Mouse (Mus musculus) limb, embryonic 12.5 days (tissue): ENCODE measurements around the gene Xxylt1. TPM values are rescaled to one million over a fixed set of nuclear protein-coding genes. Genes with fewer than 3 reads are reported as not detected.

Experiments used
- ATAC-seq: fragments of 200-750 bp; cut with Nextera tagmentation; 2 replicates; pipeline ENCODE4 v1.8.0; 2017; ENCODE audit warnings: low read depth, moderate TSS enrichment; ENCODE audit not compliant: insufficient number of reproducible peaks, insufficient read depth, low FRiP score, low TSS enrichment
- H3K27ac ChIP-seq: fragments of 300-500 bp; sonication (generic); 2 replicates; pipeline ENCODE4 v1.5.1; 2016; ENCODE audit warnings: mild to moderate bottlenecking, moderate library complexity
- H3K27me3 ChIP-seq: fragments of 300-500 bp; sonication (generic); 2 replicates; pipeline ENCODE4 v1.6.1; 2016; ENCODE audit warnings: mild to moderate bottlenecking, moderate library complexity
- H3K36me3 ChIP-seq: fragments of 300-500 bp; sonication (generic); 2 replicates; pipeline ENCODE4 v1.6.1; 2016; ENCODE audit warnings: mild to moderate bottlenecking, moderate library complexity
- H3K4me1 ChIP-seq: fragments of 300-500 bp; sonication (generic); replicated peaks from 2 replicates; pipeline ENCODE4 v1.6.1; 2016
- H3K4me2 ChIP-seq: fragments of 300-500 bp; sonication (generic); 2 replicates; pipeline ENCODE4 v1.6.1; 2016; ENCODE audit warnings: mild to moderate bottlenecking, moderate library complexity
- H3K4me3 ChIP-seq: fragments of 300-500 bp; sonication (generic); replicated peaks from 2 replicates; pipeline ENCODE4 v1.5.1; 2016; ENCODE audit warnings: mild to moderate bottlenecking
- H3K9ac ChIP-seq: fragments of 300-500 bp; sonication (generic); replicated peaks from 2 replicates; pipeline ENCODE4 v1.6.1; 2016; ENCODE audit warnings: mild to moderate bottlenecking, moderate library complexity
- H3K9me3 ChIP-seq: fragments of 300-500 bp; sonication (generic); 2 replicates; pipeline ENCODE4 v1.6.1; 2016; ENCODE audit warnings: mild to moderate bottlenecking, moderate library complexity
- WGBS: fragments of 180-500 bp; shearing (Covaris S2); methylation state at CpG from one replicate; pipeline ENCODE4 v1.1.7; 2016; 5-methylcytosine and 5-hydroxymethylcytosine counted together
- polyA plus RNA-seq: library from polyadenylated mRNA; unstranded; fragments of >200 nt; fragmentation: Nextera tagmentation; extraction: Ambion mirVana; gene quantifications from 2 replicates; pipeline ENCODE4 v1.2.1, GENCODE M21; 2016

The Xxylt1 gene
- polyA plus RNA-seq, 1 experiment from 2014 or later, result 22.4 TPM

GRCm38 (mm10) chr16:31060714-31061113 lies 20.5 kb downstream of the Xxylt1 start:
- no peak overlapping the region for H3K4me2 ChIP-seq
- no peak overlapping the region for H3K4me3 ChIP-seq
- no peak overlapping the region for H3K27ac ChIP-seq
- H3K4me1 ChIP-seq, result peaks cover 37% of the 10 kb centered on the region
- no peaks in the 10 kb centered on the region for H3K36me3 ChIP-seq
- 92% methylated on average over 13 of the region's 13 CpGs for WGBS
- no peak overlapping the region for H3K9ac ChIP-seq
- no peak for ATAC-seq
- H3K9me3 ChIP-seq, result no peaks in the 10 kb centered on the region; the same call in 1 of the 2 replicates
- no peaks in the 10 kb centered on the region for H3K27me3 ChIP-seq

GRCm38 (mm10) chr16:31060226-31060625 lies 21.0 kb downstream of the Xxylt1 start:
- WGBS, result 94% methylated on average over 3 of the region's 3 CpGs
- Histone ChIP-seq H3K4me3 (no peak overlapping the region), H3K36me3 (no peaks in the 10 kb centered on the region), H3K9ac (no peak overlapping the region), H3K4me1 (peaks cover 37% of the 10 kb centered on the region), H3K9me3 (no peaks in the 10 kb centered on the region; the same call in 1 of the 2 replicates), H3K27ac (no peak overlapping the region), H3K27me3 (no peaks in the 10 kb centered on the region), H3K4me2 (no peak overlapping the region)
- no peak for ATAC-seq

DNA sequence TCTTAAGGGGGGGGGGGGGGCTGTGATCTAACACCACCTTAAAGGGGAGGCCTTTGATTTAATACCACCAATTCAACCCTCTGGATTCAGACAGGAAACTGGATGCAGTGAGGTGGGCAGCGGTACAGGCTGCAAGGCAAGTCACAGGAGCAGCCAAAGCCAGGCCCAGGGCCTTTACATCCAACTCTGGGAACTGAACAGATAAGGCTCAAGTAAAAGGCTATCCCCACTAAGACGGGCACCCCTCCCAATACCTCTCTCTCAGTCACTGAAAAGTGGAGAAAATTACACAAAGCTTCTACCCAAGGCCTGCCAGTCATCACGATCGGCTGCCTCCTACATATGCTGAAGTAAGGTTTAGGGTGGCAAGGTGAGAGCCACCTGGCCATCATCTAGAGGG lies 21.5 kb downstream of the Xxylt1 start:
- H3K4me1 ChIP-seq, result peaks cover 37% of the 10 kb centered on the region
- no peak overlapping the region for H3K4me3 ChIP-seq
- no peaks in the 10 kb centered on the region; the same call in 1 of the 2 replicates for H3K9me3 ChIP-seq
- no peak overlapping the region for H3K27ac ChIP-seq
- H3K36me3 ChIP-seq, result no peaks in the 10 kb centered on the region
- no peaks in the 10 kb centered on the region for H3K27me3 ChIP-seq
- no peak overlapping the region for H3K4me2 ChIP-seq
- no peak overlapping the region for H3K9ac ChIP-seq
- no peak for ATAC-seq
- WGBS, result 69% methylated on average over 4 of the region's 4 CpGs

- H3K27ac ChIP-seq, result no peak overlapping the region
- H3K4me1 ChIP-seq, result peaks cover 22% of the 10 kb centered on the region
- 66% methylated on average over 6 of the region's 6 CpGs for WGBS
- H3K4me2 ChIP-seq, result no peak overlapping the region
- no peaks in the 10 kb centered on the region for H3K27me3 ChIP-seq
- no peak overlapping the region for H3K4me3 ChIP-seq
- no peak for ATAC-seq
- H3K36me3 ChIP-seq, result no peaks in the 10 kb centered on the region
- no peak overlapping the region for H3K9ac ChIP-seq
- no peaks in the 10 kb centered on the region for H3K9me3 ChIP-seq
Observed at GRCm38 (mm10) chr16:31052812-31053211, 28.4 kb downstream of the Xxylt1 start.

- no peak overlapping the region for H3K27ac ChIP-seq
- H3K4me1 ChIP-seq, result peaks cover 27% of the 10 kb centered on the region
- H3K9me3 ChIP-seq, result no peaks in the 10 kb centered on the region
- ATAC-seq, result 0 out of 2 replicates have a peak, but pooled peaks have one; percentile 6
- H3K4me2 ChIP-seq, result no peak overlapping the region
- no peak overlapping the region for H3K4me3 ChIP-seq
- H3K27me3 ChIP-seq, result no peaks in the 10 kb centered on the region
- H3K36me3 ChIP-seq, result no peaks in the 10 kb centered on the region
- WGBS, result 61% methylated on average over 7 of the region's 7 CpGs
- no peak overlapping the region for H3K9ac ChIP-seq
Observed at GRCm38 (mm10) chr16:31052177-31052726, 29.0 kb downstream of the Xxylt1 start.

DNA sequence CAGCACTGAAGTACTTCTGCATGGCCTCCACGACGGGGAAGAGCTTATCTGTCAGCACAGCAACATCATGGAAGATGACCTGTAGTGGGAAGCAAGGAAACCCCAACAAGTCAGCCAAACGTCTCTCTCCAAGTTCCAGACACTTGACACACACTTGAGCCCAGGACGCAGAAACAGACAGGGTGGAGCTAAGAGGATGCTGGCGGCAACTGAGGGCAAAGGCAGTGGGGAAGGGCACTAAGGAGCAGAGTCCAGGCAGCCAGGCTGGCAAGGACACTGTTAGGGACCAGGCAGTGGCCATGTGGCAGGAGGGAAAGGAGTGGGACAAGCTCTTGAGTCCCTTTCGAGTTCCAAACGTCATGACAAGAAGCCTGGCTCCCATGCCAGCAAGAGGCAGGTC lies 30.5 kb downstream of the Xxylt1 start:
- Histone ChIP-seq H3K27ac (no peak overlapping the region), H3K4me2 (no peak overlapping the region), H3K36me3 (no peaks in the 10 kb centered on the region), H3K4me1 (peaks cover 26% of the 10 kb centered on the region), H3K27me3 (no peaks in the 10 kb centered on the region), H3K4me3 (no peak overlapping the region), H3K9ac (no peak overlapping the region), H3K9me3 (no peaks in the 10 kb centered on the region)
- no peak for ATAC-seq
- WGBS, result 85% methylated on average over 7 of the region's 7 CpGs

- peaks cover 26% of the 10 kb centered on the region for H3K4me1 ChIP-seq
- no peaks in the 10 kb centered on the region for H3K27me3 ChIP-seq
- no peak for ATAC-seq
- H3K9ac ChIP-seq, result no peak overlapping the region
- H3K4me2 ChIP-seq, result no peak overlapping the region
- no peaks in the 10 kb centered on the region for H3K36me3 ChIP-seq
- H3K4me3 ChIP-seq, result no peak overlapping the region
- no peaks in the 10 kb centered on the region for H3K9me3 ChIP-seq
- 45% methylated on average over 6 of the region's 6 CpGs for WGBS
- no peak overlapping the region for H3K27ac ChIP-seq
Observed at GRCm38 (mm10) chr16:31048194-31048593, 33.0 kb downstream of the Xxylt1 start.

DNA sequence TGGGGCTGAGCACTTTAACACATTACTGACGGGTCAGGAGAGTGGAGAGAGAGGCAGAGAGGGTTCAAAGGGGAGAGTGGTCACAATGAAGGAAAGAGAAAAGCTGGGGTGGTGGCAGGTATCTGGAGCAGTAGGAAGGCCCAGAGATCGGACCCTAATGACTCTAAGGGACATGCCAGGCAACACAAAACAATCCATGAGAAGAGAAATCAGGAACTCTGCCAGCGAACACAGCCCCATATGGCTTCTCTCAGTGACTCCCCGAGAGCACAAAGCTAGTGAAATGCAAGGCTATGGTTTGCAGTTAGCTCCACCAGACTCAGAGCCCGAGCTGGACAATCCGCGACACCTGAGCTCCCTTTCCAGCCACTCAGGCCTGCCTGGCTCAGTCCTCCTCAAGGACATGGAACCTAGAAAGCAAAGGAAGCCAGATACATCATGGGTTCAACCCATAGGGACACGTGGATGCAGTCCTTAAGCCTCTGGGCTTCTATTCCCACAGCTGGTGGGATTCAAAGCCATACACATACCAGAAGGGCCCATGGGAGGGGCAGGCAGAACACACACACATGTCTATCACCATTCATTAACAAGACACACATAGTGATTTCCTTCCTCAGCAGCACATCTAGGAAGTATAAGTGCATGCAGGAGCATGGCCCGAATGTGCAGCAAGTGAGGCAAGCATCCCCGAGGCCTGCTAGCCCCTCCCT lies 33.9 kb downstream of the Xxylt1 start:
- H3K4me3 ChIP-seq, result no peak overlapping the region
- 78% methylated on average over 10 of the region's 10 CpGs for WGBS
- H3K4me2 ChIP-seq, result no peak overlapping the region
- no peaks in the 10 kb centered on the region for H3K36me3 ChIP-seq
- peaks cover 19% of the 10 kb centered on the region for H3K4me1 ChIP-seq
- no peaks in the 10 kb centered on the region for H3K27me3 ChIP-seq
- no peaks in the 10 kb centered on the region for H3K9me3 ChIP-seq
- ATAC-seq, result no peak
- H3K27ac ChIP-seq, result no peak overlapping the region
- no peak overlapping the region for H3K9ac ChIP-seq

DNA sequence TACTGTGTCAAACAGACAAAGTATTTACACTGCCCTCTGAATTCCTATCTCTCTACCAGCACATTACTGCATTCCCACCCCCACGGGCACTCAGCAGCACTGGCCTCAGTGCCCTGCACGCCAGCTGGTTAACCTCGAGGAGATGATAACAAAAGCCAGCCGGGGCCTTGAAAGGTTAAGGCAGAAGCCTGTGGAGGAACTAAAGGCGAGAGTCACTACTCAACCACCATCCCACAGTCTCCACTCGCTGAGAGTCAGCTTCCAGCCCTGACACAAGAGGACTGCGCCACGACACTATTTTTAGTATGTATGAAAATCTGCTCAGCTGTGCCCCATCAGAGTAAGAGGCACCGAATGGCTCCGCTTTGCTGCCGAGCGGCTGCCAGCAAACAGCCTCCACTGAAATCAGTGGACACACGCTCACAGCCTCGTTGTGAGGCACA lies 35.0 kb downstream of the Xxylt1 start:
- Histone ChIP-seq H3K4me1 (peaks cover 18% of the 10 kb centered on the region), H3K27ac (no peak overlapping the region), H3K27me3 (no peaks in the 10 kb centered on the region), H3K9ac (no peak overlapping the region), H3K36me3 (no peaks in the 10 kb centered on the region), H3K4me3 (no peak overlapping the region), H3K4me2 (no peak overlapping the region), H3K9me3 (no peaks in the 10 kb centered on the region)
- WGBS, result 68% methylated on average over 14 of the region's 14 CpGs
- ATAC-seq, result no peak

GRCm38 (mm10) chr16:31045211-31045610 lies 36.0 kb downstream of the Xxylt1 start:
- H3K36me3 ChIP-seq, result no peaks in the 10 kb centered on the region
- H3K27me3 ChIP-seq, result no peaks in the 10 kb centered on the region
- no peak overlapping the region for H3K27ac ChIP-seq
- H3K9ac ChIP-seq, result no peak overlapping the region
- peaks cover 25% of the 10 kb centered on the region for H3K4me1 ChIP-seq
- no peak overlapping the region for H3K4me3 ChIP-seq
- H3K9me3 ChIP-seq, result no peaks in the 10 kb centered on the region
- no peak for ATAC-seq
- H3K4me2 ChIP-seq, result no peak overlapping the region
- WGBS, result 66% methylated on average over 5 of the region's 5 CpGs

DNA sequence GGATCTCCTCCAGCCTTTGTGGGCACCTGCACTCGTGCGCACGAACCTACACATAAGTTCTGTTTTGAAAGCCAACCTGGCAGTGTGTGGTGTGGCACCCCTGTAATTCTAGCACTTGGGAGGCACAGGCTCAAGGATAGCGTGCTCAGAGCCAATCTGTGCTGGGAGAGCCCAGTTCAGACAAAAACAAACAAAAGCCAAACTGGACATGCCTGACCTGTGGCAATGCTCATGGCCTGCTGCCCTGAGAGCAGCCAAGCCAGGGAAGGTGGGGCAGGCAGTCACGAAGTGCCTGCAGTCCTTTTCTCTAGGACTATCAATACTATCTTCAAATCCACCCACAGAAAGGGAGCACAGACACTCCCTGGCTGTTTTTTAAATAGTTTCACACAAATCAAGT lies 38.1 kb downstream of the Xxylt1 start:
- H3K9me3 ChIP-seq, result no peaks in the 10 kb centered on the region
- no peak overlapping the region for H3K27ac ChIP-seq
- 90% methylated on average over 5 of the region's 5 CpGs for WGBS
- no peak for ATAC-seq
- H3K4me1 ChIP-seq, result peaks cover 21% of the 10 kb centered on the region
- no peak overlapping the region for H3K9ac ChIP-seq
- H3K4me2 ChIP-seq, result no peak overlapping the region
- H3K27me3 ChIP-seq, result no peaks in the 10 kb centered on the region
- no peaks in the 10 kb centered on the region for H3K36me3 ChIP-seq
- H3K4me3 ChIP-seq, result no peak overlapping the region

- 87% methylated on average over 2 of the region's 2 CpGs for WGBS
- no peaks in the 10 kb centered on the region for H3K36me3 ChIP-seq
- H3K4me2 ChIP-seq, result no peak overlapping the region
- no peak overlapping the region for H3K4me3 ChIP-seq
- H3K27me3 ChIP-seq, result no peaks in the 10 kb centered on the region
- ATAC-seq, result no peak
- no peak overlapping the region for H3K9ac ChIP-seq
- H3K27ac ChIP-seq, result no peak overlapping the region
- H3K4me1 ChIP-seq, result peaks cover 10% of the 10 kb centered on the region
- H3K9me3 ChIP-seq, result no peaks in the 10 kb centered on the region
Observed at GRCm38 (mm10) chr16:31041566-31041965, 39.7 kb downstream of the Xxylt1 start.
